Mouse (Mus musculus): ENCODE measurements at regions not wholly inside any gene's neighbourhood (a gene's known extent, or its start where the extent isn't known, plus 50 kb on each side); places are given as distances from the start of the nearest gene placed in this dataset.
"Not testable (repeated sequence)": the region's sequence is repeated elsewhere in the genome, so short reads cannot be mapped to it uniquely, and the experiment has no call there.

DNA sequence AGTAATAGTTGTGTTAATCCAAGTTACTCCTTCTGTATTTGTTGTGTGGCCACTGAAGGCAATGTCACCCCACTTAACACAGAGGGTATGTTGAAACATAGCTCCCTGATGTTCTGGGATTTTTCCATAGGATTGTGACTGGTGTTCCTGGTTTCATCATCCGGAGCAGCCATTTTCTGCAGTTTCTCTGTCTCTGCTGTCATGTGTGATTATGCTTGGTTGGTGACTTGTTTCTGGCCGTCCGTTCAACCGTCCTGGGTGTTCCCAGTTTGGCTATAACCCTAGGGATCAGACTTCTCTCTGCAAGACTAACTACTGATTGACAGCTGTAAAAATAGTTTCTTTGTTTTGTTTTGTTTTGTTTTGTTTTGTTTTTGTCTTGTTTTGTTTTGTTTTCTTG is 98.1 kb upstream of the Rpl34 start:
- DNase-seq (ENCODE audit: low read depth), result no peak

DNA sequence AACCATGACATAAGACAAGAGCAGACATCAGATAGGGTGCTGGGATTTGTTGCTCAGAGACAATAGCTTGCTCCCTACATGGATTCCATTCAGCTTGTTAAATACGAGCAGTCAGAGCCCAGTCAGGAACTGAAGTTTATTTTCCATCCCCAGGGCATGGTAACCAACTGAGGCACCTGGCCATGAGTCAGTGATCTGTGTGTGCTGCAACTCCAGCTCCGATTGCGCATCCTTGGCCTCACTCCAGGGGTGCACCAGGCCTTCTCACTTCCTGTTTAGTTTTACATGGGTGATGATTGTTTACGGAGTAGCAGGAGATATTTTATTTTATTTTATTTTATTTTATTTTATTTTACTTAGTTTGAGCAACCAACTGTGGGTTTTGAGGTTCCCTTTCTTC is 97.7 kb upstream of the Rpl34 start:
- DNase-seq (ENCODE audit: low read depth), result no peak

DNA sequence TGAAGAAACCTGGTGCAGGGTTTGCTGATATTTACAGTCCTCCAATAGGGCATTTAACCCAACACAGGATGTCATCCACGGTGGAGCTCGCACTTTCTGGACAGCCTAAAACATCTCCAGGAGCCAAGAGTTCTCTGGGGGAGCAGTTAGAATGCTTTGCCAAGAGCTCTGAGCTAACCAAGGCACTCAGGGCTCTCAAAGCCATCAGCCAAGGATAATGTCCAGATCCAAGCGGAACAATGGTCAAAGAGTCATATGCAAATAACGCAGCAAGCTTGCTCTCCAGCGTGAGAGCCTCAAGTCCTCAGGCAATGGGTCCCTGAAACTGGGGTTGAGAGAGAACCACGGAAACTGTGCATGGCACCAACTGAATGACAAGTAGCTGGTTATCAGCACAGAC is 96.8 kb upstream of the Rpl34 start:
- no peak for DNase-seq (ENCODE audit: low read depth)

DNA sequence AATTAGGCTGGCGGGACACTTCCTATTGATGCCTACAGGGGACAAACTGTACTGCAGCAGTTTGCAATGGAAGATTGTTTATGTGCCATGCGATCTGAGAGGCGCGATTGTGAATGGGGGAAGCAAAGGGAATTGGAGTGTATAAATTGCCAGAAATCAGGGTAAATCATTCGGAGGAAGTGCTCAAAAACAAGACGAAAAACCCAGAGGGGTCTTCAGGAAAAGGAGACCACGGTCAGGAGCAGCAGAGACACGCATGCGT is 89.6 kb upstream of the Rpl34 start:
- DNase-seq (ENCODE audit: low read depth), result no peak

DNA sequence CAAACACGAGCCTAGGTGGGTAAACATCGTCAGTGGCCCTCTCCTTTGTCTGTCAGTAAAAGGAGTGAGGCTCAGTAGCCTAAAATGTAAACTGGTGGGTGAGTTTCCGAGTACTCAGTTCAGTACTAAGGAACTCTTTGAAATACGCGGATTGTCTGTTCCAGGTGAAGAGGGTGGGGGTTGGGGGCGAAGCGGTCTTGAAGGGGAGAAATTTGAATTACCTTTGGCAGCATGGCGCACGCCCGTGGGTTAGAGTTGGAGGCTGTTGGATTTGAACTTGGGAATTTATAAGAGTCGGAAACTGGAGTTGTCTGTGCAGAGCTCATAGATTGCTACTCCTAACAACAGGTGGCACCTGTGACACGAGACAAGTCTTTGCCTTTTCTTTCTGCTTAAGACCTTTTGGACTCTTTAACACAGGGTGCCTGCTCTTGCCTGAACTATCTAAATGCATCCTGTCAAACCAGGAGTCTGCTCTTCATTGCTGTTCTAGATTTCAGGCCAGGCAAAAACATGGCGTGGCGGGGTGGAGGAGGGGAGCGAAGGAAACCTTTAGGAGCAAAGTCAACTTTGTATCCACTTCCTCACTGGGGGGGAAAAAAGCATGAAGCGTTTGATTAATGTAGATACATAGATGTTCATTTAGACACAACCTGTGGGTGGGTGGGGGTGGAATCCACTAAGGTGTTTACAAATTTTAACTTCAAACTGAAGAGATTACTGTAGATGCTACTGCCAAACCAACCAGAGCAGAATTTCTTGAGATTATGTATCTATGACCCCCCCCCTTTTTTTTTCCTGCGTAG is 89.0 kb upstream of the Rpl34 start:
- no peak for DNase-seq (ENCODE audit: low read depth)

DNA sequence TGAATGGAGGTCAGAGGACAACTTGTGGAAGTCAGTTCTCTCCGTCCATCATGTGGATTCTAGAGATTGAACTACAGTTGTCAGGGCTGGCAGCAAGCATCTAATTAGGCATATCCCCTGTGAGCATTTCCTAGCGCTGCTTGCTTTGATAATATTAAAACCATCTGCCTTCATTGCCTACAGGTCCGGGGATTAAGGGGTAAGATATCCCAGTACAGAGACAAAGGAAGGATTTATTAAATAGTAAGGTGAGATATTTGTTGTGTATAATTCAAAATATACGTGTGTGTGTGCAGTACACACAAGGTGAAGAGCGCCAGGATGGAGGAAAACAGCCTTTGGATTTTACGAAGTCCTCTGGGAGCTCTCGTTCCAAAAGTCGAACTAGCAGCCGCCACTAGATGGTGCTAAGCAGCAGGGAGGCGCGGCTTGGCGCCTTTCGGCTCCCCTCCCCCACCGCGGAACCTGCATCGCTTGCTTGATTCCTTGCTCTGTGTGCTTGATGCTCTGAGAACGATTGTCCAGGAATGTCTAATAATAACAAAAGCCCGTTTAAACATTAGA is 88.4 kb upstream of the Rpl34 start:
- DNase-seq (ENCODE audit: low read depth), result peak; percentile 40

DNA sequence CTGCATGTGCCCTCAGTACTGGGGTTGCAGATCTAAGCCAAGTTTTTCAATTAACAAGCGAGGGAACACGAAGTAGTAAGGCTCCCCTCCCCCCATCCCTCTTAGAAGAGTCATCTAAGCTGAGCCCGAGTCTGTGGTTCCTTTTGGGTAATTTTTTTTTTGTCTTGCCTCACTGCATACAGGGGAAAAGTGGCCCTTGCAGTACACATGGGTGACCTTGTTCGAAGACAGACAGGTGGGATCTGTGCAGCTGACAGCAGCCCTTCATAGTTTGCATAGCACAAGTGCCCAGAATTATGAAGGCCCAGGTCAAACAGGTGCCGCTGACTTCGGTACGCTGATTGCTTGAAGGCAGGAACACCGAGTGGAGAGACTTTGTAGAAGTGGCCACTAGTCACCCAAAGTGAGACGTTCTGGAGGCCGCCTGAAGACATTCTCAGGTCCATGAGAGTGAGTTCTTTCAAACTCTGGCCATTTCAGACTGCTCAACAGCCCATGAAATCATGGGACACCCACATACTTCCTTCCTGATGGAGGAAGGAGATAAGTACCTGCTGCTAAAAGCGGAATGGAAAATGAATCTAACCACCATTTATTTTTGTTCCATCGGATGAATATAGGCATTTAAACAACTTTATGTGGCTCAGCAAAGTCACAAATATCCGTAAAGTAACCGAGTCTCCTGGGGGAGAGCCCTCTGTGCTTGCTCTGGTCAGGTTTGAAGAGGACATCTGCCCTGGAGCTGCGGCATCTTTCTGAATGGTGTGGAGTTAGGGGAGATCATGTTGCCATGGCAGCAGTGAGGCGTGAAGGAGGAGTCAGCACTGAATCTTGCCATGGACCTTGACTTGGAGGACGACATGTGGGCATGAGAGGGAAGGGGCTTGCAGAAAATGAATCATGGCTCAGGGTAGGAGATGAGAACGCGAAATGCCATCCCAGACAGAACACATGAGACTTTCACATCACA is 79.8 kb upstream of the Rpl34 start:
- no peak for DNase-seq (ENCODE audit: low read depth)

DNA sequence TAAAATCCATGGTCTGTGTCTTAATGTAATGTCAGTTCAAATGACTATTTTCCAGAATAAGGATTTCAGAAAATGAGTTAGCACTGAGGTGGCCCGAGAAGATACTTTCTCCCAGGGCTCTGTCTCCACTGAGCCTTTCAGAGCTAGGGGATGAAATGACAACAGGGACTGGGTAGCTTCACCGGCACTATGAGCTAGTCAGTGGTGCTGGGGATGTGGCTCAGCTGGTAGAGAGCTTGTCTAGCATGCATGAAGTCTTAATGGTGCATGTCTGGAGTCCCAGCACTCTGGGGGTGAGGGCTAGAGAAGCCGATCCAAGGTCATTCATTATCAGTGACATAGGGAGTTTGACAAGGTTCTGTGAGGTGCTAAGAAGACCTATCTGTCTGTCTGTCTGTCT is 75.1 kb upstream of the Rpl34 start:
- no peak for DNase-seq (ENCODE audit: low read depth)

DNA sequence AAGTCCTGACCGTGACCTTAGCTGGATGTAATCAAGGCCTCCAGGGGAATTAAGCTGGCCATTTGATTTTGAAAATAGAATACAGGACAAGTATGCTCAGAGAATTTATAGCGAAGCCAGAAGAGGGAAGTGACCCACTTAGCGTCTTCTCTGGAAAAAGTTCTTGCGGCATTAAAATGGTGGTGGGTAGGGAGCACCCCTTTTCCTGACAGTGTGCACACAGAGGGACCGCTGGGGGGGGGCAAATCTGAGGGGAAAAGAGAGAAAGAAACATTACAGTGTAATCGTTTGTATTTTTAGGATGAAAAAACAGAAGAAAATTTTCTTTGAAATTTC is 74.1 kb upstream of the Rpl34 start:
- DNase-seq (ENCODE audit: low read depth), result no peak

DNA sequence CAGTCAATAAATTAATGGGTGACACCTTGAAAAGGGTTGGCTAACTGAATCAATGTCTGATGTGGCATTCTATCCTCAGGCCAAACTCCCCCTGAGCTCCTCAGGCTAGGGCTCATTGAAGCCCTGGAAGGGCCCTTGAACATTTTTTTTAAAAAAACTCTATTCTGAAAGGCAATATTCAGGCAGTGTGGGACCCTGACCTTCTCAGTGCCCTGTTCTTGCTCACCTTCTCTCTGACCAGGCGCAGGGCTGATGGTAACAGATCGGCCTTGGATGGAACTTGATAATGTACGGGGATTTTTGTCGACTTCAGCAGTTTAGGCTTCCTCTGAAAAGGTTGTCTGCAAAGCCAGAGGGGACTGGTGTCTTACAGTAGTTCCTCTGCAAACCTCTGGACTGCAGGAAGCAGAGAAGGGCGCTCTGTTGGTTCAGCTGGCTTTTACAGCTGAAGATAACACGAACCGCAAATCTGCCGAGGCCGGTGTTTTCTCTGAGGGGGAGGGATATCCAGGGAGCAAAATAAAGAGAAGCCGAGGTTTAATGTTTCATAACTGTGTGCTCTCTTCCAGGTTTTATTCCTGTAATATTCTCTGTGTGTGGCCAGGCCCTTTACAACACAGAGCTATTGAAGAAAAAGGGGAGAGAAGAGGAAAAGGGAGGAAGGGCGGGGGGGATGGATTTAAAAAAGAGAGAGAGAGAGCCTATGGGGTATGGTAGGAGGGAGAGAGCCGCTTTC is 73.6 kb upstream of the Rpl34 start:
- DNase-seq (ENCODE audit: low read depth), result no peak

DNA sequence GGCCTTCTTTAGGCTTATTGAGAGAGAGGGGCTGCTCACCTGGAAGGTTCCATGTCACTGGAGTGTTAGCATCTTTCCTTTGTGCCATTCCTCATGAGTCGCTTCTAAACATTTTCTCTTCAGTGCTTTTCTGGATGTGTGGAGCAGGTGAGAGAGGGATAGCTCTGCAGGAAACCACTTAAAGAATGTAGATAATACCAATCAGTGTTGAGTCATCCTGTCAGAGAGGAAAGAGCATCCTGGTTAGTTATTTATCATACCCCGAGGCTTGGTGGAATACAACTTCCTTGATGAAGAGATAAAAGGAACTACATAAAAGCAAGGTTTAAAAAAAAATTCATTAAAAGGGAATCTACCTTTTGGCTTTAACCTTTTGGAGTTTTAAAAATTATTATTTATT is 69.8 kb upstream of the Rpl34 start:
- DNase-seq (ENCODE audit: low read depth), result no peak

DNA sequence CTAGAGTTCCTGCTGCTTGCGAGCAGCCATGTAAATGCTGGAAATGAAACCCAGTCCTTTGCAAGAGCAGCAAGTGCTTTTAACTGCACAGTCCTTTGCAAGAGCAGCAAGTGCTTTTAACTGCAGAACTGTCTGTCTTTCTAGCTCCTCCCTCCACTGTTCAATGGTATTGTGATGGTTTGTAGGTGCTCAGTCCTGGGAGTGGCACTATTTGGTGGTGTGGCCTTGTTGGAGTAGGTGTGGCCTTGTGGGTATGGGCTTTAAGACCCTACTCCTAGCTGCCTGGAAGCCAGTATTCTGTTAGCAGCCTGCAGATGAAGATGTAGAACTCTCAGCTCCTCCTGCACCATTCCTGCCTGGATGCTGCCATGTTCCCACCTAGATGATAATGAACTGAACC is 67.8 kb upstream of the Rpl34 start:
- not testable (repeated sequence) for DNase-seq (ENCODE audit: low read depth)

DNA sequence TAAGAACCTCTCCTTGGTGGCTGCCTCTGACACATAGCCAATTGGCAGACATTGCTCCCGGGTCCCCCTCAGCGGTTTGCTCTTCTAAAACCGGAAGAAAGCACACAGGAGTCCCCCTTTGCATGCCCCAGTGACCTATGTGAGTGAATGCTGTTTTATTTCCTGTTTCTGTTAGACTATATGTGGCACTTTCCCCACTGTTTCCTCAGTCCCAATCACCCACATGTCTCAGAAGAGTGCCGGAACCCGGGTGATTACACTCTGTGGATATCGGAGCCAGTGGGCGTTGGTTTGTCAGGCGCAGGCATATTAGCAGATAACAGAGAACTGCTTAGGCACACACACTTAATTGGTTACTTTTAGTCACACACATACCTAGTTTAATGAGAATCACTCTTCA is 66.3 kb upstream of the Rpl34 start:
- no peak for DNase-seq (ENCODE audit: low read depth)

DNA sequence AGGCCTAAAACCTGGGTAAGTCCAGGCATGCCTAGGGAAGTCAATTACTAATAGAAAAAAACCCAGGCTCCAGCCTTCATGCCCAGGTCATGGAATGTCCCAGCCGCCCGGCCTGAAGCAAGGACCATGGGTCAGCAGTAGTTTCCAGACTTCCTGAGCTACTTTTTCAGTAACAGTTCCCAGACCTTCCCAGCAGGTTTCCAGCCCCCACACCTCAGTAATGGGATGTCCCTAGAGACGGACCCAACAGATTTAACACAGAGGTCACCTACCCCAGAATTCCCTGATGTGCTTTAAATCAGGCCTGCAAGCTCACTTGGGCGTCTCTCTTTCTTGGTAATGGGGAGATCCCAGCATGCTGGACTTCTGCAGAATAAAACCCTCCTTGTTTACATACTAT is 65.2 kb upstream of the Rpl34 start:
- no peak for DNase-seq (ENCODE audit: low read depth)

DNA sequence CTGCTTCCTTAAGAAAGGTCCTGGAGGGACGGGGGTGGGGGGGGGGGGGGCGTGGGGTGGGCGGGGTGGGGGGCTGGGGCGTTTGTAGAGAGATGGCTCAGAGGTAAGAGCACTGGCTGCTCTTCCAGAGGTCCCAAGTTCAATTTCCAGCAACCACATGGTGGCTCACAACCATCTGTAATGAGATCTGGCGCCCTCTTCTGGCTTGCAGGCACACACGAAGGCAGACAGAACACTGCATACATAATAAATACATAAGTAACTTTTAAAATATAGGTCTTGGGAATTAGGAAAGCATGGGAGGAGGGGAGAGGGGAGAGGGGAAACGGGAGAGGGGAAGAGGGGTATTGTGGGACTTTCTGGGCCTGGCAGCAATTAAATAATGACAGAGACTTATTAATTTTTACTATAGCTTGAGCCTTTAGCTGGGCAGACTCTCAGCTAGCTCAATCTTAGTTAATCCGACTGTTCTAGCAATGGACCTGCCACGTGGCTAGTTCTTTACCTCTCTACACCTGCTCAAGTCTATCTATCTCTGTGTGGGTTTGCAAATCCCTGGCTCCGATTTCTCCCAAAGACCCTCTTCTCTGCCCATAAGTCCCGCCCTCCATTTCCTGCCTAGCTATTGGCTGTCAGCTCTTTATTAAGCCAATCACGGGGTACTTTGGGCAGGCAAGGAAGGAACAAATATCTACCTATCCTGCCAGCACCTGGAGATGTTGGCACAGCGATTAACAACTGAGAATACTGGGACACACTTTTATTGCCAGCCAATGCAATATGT is 64.1 kb upstream of the Rpl34 start:
- no peak for DNase-seq (ENCODE audit: low read depth)

DNA sequence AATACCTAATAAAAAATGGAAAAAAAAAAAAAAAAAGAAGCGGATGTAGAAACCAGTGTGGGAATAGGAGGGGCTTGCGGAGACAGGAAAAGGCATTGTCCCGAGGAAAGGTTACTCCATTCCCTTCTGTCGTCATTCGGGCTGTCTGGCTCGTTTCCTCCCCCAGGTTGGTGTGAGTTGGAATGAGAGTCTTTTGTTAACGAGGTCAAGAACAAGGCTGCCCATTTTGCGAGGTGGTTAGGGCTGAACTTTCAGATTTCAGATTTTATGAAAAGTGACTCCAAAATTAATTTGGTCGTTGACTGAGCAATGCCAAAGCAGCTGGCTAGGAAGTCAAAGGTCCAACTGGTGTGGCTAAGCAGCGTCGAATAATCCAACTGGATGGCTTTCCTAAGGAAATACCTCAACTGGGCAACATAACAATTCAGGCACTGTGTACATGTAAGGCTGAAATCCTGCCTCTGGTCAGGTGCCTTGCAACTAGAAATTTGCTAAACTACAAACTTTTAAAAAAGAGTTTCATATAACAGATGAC is 50.6 kb upstream of the Rpl34 start:
- peak; percentile 92 for DNase-seq (ENCODE audit: low read depth)

Measured in fibroblast of lung, adult 2 months (primary cell).